Mouse (Mus musculus) B cell, adult 2 months (primary cell): Measurements from ENCODE around the gene Asb13.

Experiments used
- DNase-seq, 2 experiments: peaks; one replicate each; pipeline ENCODE4 v3.0.0; 2022

The Asb13 gene

DNA sequence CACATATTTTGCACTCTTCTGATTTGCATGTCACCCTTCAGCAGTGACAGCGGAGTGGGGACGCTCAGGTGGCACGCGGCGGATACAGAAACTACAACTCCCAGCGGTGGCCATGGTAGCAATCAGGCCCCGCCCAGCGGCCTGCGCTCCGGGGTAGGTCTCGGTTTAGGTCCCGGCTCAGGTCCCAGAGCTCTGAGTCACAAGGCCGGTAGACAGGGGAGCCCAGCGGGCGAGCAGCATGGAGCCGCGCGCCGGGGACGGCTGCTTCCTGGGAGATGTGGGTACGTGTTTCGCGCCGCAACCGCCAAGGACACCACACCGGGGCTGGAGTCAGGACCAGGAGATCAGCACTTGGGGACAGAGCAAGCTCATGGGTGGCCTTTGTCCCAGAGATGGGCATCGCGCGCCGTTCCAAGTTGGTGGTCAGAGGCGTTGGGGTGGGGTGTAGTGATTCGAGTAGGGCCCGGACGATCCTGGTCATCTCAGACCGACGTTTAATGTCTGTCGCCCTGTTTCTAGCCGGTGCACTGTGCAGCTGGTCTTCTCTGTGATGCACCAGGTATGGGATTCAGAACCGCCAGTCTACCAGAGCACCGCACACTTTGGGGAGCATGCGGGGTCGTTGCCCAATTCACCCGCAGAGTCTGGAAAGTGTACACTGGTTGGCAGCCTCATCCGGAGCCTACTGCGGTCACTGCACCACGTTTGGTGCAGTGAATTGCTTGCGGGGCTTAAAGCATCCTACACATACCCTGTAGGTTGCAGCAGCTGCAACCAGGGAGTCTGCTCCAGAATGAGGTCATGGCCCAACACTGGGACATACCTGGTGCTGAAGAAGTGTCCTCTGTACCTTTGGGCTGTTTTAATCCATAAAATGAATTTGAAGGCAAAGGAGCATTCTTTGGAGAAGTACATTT is at the start of gene Asb13:
Gene Asb13, plus strand, starts transcription at position 138 of the 917 bp plus-strand sequence.
- DNase-seq, result peak; percentile 89 to 91

DNA sequence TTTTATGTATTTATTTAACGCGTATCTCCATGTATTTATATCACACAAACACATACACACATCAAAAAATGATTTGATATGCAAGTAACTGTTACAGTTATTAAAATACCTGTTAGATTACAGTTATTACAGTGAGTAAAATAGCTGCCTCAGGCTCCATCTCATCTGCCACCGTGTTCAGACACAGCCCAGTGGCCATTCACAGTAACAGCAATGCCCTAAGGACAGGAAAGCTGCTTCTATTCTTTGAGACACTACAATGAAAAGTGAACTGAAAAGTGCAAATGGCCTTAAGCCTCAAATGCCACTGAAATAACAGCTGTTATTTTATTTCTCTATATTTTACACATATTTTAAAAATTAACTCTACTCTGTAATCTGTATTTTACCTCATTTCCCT is 43.0 kb upstream of the Asb13 start:
- no peak for DNase-seq

DNA sequence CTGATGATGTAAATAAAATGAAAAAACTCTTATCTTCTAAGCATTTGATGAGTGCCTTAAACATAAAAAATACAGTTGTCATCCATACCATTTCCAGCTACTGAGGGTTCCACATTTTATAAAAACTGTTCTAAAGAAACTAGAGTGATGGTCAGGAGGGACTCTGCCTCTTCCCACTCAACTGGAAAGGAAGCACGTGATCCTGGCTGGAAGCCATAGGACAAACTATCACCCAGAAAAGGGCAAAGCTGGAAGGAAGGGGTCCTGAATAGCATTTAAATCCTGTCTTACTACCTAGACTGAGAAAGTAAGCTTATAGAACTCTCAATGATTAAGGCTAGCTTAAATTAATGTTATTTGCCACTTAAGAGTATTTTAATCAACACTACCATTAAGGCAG is 39.5 kb upstream of the Asb13 start:
- no peak for DNase-seq

DNA sequence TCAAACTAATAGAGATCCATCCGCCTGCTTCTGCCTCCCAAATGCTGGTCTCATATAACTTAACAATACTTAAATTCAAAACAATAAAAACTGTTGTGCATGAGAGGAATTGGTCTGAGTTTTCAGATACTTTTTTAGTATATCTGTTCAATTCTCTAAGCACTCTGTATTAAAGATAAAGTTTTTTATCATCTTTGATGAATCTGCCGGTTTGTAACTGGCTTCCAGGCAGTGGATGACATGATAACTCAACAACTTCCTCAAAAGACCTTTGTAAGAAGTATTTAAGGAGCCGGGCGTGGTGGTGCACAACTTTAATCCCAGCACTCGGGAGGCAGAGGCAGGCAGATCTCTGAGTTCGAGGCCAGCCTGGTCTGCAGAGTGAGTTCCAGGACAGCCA is 37.6 kb upstream of the Asb13 start:
- DNase-seq, result no peak

DNA sequence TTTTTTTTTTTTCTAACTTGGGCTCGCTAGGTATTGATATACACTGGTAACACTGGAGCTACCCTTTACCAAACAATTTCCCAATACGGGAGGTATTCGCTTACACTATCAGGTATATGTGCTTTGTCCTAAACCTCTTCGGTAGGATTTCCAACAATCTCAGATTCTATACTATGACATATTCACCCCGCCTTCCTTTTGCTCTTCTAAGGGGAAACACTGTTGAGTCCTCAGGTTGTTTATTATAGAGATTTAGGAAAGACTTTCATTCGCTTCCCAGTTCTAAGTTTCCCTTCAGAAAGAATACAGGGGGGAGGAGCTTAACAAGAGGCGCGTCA is 24.1 kb upstream of the Asb13 start:
- DNase-seq, result no peak

DNA sequence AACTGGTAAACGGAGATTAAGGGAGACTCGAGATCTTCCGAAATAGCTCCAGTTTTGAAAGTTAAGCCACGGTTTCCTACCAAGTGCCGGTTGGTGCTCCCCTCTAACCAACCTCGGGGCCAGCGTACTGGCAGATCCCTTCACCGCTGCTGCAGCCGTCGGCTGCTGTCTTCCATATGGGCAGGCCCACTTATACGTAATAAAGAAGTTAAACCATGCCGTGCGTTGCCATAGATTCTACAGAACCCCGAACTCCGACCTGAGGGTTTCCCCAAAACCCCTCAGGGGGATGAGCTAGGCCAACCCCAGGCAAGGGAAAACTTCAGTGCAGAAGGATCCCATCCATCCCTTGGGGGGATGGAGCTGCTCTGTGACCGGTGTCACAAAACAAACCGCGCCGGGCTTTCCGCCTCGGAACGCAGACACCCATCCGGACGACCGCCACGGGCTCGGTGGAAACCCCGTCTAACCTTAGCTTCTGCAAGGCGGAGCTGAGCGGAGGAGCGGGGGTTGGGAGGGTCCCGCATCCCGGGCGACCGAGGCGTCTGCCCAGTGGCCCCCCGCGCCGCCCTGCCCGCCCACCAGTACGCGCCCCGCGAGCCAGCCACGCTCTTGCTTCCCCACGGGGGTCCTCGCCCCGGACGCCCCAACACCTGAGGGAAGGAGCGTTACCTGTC is 23.6 kb upstream of the Asb13 start:
- peak; percentile 74 to 76 for DNase-seq

DNA sequence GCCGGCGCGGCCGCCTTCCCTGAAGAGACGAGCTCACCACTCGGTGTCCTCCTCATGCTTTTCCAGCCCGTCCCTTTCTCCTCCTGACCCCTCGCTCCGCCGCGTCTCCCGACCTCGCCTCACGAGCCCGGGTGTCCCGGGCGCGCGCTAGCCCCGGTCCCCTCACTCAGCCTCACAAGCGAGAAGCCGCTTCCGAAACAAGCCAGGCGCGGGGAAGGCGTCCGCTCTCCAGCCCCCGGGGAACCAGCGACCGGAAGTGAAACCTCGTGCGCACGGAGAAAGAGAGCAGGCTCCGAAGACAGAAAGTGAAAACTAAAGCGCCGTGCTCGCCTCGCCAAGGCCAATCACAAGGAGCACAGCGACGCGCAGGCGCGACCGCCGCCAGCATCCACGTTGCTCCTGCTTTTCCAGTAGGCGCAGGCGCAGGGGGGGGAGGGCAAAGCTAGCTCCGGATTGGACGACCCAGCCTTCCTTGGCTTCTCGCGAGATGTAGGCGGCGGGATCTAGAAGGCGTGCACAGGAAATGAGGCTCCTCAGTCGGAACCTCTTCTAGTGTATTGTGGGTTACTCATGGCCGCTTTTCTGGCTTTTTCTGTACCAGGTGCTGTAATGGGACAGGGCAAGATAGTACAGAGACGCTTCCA is 22.9 kb upstream of the Asb13 start, which contains the start of gene Fam208b:
Gene Fam208b, minus strand, starts transcription at position 314 of the 644 bp plus-strand sequence.
- peak; percentile 95 to 97 for DNase-seq

DNA sequence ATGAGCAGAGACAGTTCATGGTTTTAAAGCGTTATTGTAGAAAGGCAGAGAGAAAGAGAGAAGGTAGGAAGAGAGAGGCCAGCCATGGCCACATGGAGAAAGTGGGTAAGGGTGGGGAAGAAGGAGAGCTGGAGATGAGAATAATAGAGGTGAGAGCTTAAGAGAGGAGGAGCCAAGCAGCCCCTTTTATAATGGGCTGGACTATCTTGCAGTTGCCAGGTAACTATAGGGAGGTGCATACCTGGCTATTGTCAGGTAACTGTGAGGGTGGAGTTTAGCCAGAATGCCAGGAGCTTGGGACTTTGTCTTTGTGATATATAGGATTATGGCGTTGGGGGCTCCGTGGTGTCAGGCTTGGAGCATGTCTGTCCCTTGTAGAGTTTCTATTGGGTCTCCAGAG is 6.7 kb upstream of the Asb13 start:
- DNase-seq, result no peak

DNA sequence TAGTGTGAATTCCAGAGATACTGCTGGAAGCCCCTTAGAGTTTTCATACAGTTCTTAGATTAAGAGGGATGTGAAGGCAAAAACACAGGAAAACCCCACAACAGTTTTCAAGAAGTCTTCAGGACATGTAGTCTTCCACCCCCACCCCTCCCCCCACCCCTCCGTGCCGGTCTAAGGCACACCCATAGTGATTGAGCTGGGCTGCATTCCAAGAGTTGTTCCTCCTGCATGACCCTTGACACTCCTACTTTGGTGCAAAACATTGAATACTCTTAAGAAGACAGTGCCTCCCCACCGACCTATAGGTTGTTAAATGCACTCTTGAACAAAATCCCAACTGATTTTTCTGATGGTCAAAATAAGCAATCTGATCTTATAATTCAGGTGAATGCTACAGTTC is 5.7 kb upstream of the Asb13 start:
- no peak for DNase-seq

DNA sequence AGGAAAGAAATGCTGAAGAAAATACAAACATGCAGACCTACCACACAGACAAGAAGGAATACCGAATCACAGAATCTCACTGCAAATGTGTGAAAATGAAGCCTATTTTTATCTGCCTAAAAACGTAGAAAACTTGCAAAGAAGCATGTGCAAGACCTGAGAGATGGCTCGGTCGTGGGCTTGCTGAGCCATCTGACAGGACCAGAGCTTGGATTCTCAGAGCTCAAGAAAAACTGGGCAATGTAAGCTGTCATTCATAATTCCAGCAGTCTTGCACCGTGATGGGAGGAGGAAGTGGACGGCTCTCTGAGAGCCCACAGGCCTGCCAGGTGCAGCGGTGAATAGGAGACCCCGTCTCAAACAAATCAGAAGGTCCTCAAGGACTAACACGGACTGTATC is 1.3 kb upstream of the Asb13 start:
- no peak for DNase-seq

DNA sequence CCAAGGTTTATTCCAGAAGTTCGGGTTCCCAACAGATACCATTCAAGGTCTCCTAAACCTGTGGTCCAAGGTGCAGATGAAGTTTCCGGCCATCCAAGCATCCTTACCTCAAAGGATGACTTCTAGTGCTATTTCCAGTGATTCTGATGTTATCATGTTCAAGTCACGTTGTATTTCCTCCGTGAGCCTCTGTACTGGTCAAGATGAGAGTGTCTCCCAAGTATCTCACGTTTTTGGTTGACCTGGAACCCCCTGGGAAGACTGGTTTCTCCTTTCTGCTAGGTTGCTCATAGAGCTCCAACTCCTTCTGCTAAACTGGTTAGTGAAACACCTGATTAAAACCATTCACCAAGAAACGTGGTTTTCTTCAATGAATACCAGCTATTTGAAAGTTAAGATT is 701 bp upstream of the Asb13 start:
- no peak for DNase-seq

DNA sequence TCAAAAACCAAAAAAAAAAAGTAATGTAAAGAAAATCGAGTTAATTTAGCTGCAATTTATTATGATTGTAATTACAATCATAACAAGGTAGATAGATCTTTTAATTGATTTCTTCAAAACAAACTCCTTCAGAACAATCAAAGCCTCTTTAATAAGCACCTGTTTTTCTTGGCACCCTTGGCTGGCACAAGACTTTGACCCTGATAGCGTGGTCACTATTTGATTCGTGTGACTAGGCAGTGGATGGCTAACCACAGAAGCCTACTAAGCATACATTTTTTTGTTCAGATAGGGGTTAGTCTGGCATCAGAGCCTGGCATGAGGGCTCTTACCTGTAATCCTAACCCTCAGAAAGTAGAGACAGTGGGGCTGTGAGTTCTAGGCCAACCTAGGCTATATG is 1.2 kb downstream of the Asb13 start:
- DNase-seq, result no peak

DNA sequence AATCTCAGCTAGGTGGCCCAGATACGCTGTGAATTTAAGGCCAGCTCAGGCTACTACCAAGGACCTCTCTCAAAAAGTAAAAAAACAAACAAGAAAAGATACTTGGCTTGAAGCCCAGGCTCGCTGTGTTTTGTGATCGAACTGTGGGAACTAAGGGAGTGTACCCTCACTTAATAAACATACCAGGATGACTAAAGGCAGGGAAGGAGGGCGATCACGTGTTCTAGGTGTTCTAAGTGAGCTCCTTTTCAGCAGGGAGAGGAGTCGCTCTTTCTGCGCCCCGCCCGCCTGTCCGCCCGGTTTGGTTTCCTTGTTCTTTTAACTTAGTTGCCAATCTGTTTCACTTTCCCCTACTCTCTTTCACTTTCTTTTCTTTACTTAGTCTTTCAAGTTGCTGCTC is 3.0 kb downstream of the Asb13 start:
- DNase-seq, result peak; percentile 62 to 63

DNA sequence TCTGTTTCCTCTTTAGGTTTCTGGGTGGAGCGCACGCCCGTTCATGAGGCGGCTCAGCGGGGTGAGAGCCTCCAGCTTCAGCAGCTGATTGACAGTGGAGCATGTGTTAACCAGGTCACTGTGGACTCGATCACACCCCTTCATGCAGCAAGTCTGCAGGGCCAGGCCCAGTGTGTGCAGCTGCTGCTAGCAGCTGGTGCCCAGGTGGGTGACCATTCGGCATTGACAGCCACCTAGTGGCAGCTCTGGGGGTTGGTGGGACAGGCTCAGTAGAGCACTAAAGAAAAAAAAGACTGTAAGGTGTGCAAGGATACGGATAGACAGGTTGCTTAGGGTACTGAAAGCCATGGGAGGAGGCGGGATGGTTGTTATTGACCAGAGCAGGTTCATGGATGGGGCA is 8.2 kb downstream of the Asb13 start:
- DNase-seq, result peak; percentile 69 to 70

DNA sequence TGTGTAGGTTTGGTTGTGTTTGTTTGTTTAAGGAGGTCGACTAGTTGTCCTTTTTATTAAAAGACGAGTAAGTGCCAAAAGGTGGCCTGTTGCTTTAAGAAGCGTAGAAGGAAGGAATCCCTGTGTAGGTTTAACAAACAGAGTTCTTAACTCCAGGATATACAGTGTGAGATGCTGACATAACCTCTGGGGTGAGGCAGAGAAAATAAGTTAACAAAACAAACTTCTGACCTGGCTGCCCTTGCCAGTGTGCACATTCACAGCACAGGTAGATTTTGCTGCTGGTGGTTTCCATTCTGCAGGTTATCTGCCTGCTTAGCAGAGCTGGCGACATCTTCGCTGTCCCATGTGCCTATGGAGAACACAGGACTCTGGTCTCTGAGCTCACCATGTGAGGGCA is 8.7 kb downstream of the Asb13 start:
- no peak for DNase-seq

DNA sequence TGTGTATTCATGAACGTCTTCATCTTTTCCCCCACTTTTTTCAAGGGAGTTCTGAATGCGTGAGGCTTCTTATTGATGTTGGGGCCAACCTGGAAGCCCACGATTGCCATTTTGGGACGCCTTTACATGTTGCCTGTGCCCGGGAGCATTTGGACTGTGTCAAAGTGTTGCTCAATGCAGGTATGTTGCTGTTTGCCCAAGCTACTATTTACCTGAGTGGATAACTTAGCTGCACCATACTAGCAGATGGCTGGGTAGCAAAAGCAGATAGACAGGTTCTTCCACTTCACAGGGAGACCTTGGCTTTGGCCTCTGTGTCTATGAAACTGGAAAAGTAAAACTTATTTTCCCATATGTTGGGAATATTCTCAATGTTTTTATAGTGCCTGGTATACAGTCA is 11.0 kb downstream of the Asb13 start:
- no peak for DNase-seq

DNA sequence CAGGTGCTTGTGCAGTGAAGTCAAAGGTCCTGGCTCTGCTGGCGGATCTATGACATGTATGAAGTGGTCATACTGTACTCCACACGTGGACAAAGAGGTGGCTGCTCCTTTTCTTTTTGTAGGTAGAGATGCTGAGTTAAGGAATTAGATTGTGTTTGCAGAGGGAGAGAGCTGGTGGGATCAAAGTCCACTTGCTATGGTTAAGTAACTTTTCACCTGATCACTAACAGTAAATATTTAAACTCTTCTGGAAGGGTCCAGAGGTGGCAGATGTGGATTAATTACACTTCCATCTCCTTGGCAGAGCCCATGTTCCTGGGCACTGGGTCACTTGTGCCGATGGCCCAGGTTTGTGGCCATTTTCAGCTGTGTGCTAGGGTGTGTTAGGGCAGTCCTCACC is 12.1 kb downstream of the Asb13 start:
- DNase-seq, result no peak

DNA sequence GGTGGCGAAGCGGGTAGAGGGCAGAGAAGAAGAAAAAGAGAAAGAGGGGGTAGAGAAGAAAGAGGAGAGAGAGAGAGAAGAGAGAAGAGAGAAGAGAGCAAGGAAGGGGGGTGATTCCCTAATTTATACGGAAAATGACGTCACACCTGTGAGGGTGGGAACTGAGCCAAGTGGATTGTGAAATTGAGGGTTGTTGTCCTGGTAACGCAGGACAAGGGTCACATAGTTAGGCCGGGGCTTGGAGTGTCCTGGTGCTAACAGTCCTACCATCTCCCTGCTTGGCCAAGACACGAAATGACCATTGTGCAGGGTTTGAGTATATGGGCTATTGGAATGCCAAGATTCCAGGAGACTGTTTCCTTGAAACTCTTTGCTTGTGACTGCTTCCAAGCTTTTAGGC is 12.7 kb downstream of the Asb13 start:
- no peak for DNase-seq

DNA sequence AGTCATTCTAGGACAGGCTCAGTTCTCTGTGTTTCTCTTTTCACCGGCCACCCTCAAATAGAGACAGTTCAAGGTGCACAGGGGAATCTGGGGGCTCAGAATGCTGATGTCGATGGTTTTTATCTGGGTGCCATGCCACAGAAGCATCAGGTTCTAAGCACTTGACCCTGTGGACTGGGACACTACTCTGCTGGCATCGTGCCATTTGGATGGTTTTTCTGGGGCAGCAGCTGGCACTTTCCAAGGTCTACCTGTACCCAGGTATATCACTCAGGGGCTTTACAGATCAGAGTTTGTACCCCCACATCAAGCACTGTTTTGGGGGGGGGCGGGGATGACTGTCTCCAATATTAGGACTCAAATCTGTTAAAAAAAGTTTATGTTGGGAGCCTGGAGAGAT is 16.7 kb downstream of the Asb13 start:
- no peak for DNase-seq

DNA sequence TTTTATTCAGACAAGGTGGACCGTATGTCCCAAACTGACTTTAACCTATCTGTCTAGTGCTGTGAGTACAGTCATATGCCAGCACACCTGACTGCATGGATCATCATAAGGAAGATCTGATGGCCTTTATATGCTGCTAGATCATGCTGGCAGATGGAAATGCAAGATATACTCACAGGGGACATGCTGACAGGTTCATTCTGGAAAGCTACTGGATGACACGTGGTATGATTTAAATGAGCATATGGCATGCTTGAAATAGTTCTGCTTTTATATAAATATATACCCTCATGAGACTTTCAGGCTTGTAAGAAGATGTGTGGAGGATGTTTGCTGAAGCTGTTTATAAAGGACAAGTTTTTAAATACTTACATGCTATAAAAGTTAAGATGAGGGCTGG is 20.6 kb downstream of the Asb13 start:
- DNase-seq, result no peak

DNA sequence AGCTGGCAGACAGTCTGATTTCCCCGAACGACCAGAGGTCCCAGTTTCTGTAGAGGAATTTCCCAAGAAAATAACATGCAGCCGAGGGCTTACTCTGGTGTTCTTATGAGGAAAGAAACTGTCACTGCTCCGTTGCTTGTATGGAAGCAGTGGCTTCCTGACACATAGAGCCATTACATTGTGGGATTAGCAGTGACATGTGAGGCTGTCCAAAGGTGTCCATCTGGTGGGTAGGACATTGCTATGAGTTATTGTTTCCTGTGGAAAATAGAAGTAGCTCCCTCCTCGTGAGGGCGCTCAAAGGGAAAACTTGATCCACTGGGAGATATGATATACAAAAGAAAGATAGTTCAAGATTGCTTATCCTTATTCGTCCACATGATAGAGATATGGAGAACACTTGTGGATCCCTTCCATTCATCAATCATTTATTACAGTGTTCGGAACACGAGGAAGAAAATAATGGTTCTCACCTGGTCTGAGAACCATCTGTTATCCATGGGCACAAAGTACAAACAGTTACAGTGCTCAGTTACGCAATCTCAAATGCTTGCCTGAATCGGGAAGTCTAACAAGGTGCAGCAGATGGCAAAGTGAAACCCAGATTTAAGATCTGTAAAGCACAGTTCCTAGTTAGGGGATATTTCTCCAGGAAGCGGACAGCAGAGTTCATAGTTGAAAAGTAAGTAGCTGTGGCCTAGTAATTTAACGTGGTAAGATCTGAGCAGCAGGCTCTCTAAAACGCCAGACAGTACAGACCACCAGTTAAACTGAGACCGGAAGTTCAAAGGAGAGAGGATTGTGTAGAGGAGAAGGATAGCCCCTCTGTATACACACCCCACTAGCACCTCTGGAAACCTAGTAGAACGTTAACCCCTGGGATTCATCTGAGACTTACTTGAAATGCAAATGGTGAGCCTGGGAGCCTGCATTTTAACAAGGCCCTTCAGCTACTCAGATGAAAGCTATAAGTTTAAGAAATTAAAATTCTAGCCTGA is 25.6 kb downstream of the Asb13 start:
- DNase-seq, result no peak

DNA sequence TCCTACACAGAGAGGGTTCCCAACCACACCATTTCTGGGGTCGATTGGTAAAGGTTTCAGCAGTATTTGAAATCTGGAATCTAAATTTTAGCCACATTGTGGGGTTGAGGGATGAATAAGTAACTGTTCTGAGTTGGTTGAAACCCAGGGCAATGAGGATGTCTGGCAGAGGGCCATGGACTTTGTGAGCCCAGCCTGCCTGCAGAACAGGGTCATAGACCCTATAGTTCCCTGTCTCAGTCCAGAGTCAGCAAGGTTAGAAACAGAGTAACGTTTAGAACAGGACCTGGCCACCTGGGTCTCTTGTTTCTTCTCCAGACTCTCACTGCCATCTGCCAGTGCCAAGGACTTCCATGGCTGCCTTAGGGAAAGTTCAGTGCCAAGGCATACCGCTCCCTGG is 30.4 kb downstream of the Asb13 start:
- no peak for DNase-seq

DNA sequence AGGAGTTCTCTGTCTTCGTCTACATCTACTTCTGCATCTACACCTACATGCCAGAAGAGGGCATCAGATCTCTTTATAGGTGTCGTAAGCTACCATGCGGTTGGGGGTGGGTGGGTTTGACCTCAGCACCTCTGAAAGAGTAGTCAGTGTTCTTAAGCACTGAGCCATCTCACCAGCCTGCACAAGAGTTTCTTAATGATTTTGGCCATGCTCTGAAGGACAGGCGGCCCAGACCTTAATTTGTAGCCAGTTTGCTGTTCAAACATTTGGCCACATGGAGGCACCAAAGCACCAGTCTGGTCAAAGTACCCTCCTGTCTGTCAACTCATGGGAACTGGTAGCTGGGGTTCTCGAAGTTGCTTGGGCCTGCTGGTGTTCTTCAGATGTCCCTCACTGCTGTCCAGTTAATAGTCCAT is 31.5 kb downstream of the Asb13 start:
- peak; percentile 79 to 82 for DNase-seq
